Mouse (Mus musculus) heart, embryonic 14.5 days (tissue): Measurements from ENCODE around the gene Osm. TPM values are rescaled to one million over a fixed set of nuclear protein-coding genes. Genes with fewer than 3 reads are reported as not detected.

Experiments
- ATAC-seq: fragments of 200-750 bp; cut with Nextera tagmentation; 2 replicates; pipeline ENCODE4 v1.8.0; 2017; ENCODE audit warnings: low read depth, moderate TSS enrichment; ENCODE audit not compliant: insufficient number of reproducible peaks, insufficient read depth, low FRiP score
- H3K27ac ChIP-seq, 2 experiments: fragments of 200-500 bp in 1 of 2; fragments of 300-500 bp in 1 of 2; sonication (generic) in 1 of 2; replicated peaks in 1 of 2; 2 replicates each; pipeline ENCODE4 v1.5.1; 2012 to 2014; ENCODE audit warnings: low read depth in 2 of 2, low read length in 2 of 2, control low read depth in 1 of 2, mild to moderate bottlenecking in 1 of 2, mixed read lengths in 1 of 2; ENCODE audit not compliant: control insufficient read depth in 1 of 2, insufficient read depth in 1 of 2
- H3K27me3 ChIP-seq: fragments of 300-500 bp; sonication (generic); 2 replicates; pipeline ENCODE4 v1.6.1; 2014; ENCODE audit warnings: mild to moderate bottlenecking, low read length, control low read depth; ENCODE audit not compliant: control insufficient read depth, insufficient read depth
- H3K36me3 ChIP-seq: fragments of 300-500 bp; sonication (generic); 2 replicates; pipeline ENCODE4 v1.6.1; 2014; ENCODE audit warnings: mild to moderate bottlenecking, control low read depth, low read length, mixed read lengths; ENCODE audit not compliant: control insufficient read depth, insufficient read depth
- H3K4me1 ChIP-seq, 2 experiments: fragments of 200-500 bp in 1 of 2; fragments of 300-500 bp in 1 of 2; sonication (generic) in 1 of 2; 2 replicates each; pipeline ENCODE4 v1.6.1; 2012 to 2014; ENCODE audit warnings: low read length in 2 of 2, control low read depth in 1 of 2, mixed read lengths in 1 of 2; ENCODE audit not compliant: control insufficient read depth in 2 of 2, insufficient read depth in 2 of 2
- H3K4me2 ChIP-seq: fragments of 300-500 bp; sonication (generic); 2 replicates; pipeline ENCODE4 v1.6.1; 2014; ENCODE audit warnings: mild to moderate bottlenecking, low read length
- H3K4me3 ChIP-seq, 2 experiments: fragments of 200-500 bp in 1 of 2; fragments of 300-500 bp in 1 of 2; sonication (generic) in 1 of 2; 2 replicates each; pipeline ENCODE4 v1.5.1; 2012 to 2014; ENCODE audit warnings: low read length in 2 of 2, mild to moderate bottlenecking in 2 of 2, control low read depth in 1 of 2, low read depth in 1 of 2, moderate library complexity in 1 of 2; ENCODE audit not compliant: control insufficient read depth in 1 of 2, insufficient read depth in 1 of 2
- H3K9ac ChIP-seq: fragments of 300-500 bp; sonication (generic); 2 replicates; pipeline ENCODE4 v1.6.1; 2014; ENCODE audit warnings: mild to moderate bottlenecking, low read length
- H3K9me3 ChIP-seq: fragments of 300-500 bp; sonication (generic); 2 replicates; pipeline ENCODE4 v1.6.1; 2016; ENCODE audit warnings: low read length, control low read depth; ENCODE audit not compliant: control insufficient read depth
- WGBS: fragments of 180-500 bp; shearing (Covaris S2); extraction: QIAGEN DNeasy Blood & Tissue Kit; methylation state at CpG from one replicate; pipeline ENCODE4 v1.1.7; 2014; 5-methylcytosine and 5-hydroxymethylcytosine counted together
- polyA plus RNA-seq: library from polyadenylated mRNA; unstranded; fragments of >200 nt; fragmentation: Nextera tagmentation; extraction: Ambion mirVana; gene quantifications from 2 replicates; pipeline ENCODE4 v1.2.1, GENCODE M21; 2014

The Osm gene
- polyA plus RNA-seq, 1 experiment from 2014 or later = not detected

GRCm38 (mm10) chr11:4256846-4257607, 20.8 kb downstream of the Osm start, which contains the start of gene Lif:
Lif (plus strand) TSS chr11:4257557.
- H3K9me3 ChIP-seq = no peaks in the 10 kb centered on the region
- H3K4me3 ChIP-seq = no peak within 1 kb of the TSS
- H3K4me2 ChIP-seq = no peak within 1 kb of the TSS
- 62% methylated on average over 11 of the region's 11 CpGs for WGBS
- H3K36me3 ChIP-seq = no peaks in the 10 kb centered on the region
- H3K27me3 ChIP-seq = no peaks in the 10 kb centered on the region
- H3K27ac ChIP-seq = no peak within 1 kb of the TSS
- no peak within 1 kb of the TSS for H3K9ac ChIP-seq
- peaks cover 21 to 23% of the 10 kb centered on the region in 2 experiments for H3K4me1 ChIP-seq
- ATAC-seq = no peak

GRCm38 (mm10) chr11:4257756-4258155, 21.5 kb downstream of the Osm start:
- Histone ChIP-seq H3K9me3 (no peaks in the 10 kb centered on the region), H3K4me1 (peaks cover 28 to 30% of the 10 kb centered on the region in 2 experiments), H3K27ac (no peak overlapping the region), H3K27me3 (no peaks in the 10 kb centered on the region), H3K4me3 (no peak overlapping the region), H3K36me3 (no peaks in the 10 kb centered on the region), H3K9ac (no peak overlapping the region), H3K4me2 (no peak overlapping the region)
- no peak for ATAC-seq
- WGBS = 60% methylated on average over 5 of the region's 5 CpGs

GRCm38 (mm10) chr11:4258657-4259082, 22.4 kb downstream of the Osm start:
- H3K9me3 ChIP-seq = no peaks in the 10 kb centered on the region
- 1% methylated on average over 7 of the region's 7 CpGs for whole genome bisulfite sequencing
- H3K9ac ChIP-seq = no peak overlapping the region
- H3K4me2 ChIP-seq = peak overlapping the region; percentile 57
- peak overlapping the region; percentile 1 to 17; a peak in 1 of 4 replicates for H3K4me3 ChIP-seq
- H3K4me1 ChIP-seq = peaks cover 31 to 38% of the 10 kb centered on the region in 2 experiments
- no peak for ATAC-seq
- no peaks in the 10 kb centered on the region for H3K27me3 ChIP-seq
- no peak overlapping the region for H3K27ac ChIP-seq
- H3K36me3 ChIP-seq = no peaks in the 10 kb centered on the region

DNA sequence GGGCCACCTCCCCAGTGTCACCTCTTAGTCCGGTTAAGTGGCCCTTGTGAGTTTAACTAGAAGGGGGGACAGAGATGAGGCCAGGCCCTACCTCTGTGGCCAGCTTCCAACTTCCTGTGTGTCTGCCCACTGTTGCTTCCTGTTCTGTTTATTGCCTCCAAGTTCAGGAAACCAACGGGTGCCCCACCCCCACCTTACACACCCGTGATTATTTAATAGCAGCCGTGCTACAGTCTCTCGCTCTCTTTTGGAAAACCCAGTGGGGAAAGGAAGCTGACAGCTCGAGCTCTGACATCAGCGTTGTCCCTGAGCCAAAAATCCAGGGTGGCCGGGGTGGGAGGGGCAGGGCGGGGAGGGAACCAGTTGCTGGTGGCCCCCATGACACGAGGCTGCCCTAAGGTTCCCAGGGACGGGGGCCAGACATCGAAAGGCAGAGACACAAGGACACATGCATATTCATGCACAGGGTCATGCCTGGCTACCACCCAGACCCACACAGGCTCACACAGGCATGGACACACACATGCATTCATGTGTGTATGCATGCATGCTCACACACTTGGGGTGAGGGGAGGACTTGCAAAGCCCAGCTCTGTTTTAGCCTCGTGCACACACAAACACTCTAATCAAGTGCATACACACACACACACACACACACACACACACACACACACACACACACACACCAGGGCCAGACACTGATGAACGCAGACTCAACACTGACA, 24.4 kb downstream of the Osm start:
- Histone ChIP-seq H3K9me3 (no peaks in the 10 kb centered on the region), H3K4me2 (peak overlapping the region; percentile 43), H3K27me3 (peaks cover 15% of the 10 kb centered on the region), H3K4me3 (no peak overlapping the region), H3K9ac (0 out of 2 replicates have a peak overlapping the region, but pooled peaks have one; percentile 25), H3K36me3 (no peaks in the 10 kb centered on the region), H3K4me1 (peaks cover 32 to 42% of the 10 kb centered on the region in 2 experiments), H3K27ac (0 out of 4 replicates have a peak overlapping the region, but pooled peaks of 1 of the 2 experiments have one; percentile 33)
- WGBS = 27% methylated on average over 14 of the region's 14 CpGs
- no peak for ATAC-seq

DNA sequence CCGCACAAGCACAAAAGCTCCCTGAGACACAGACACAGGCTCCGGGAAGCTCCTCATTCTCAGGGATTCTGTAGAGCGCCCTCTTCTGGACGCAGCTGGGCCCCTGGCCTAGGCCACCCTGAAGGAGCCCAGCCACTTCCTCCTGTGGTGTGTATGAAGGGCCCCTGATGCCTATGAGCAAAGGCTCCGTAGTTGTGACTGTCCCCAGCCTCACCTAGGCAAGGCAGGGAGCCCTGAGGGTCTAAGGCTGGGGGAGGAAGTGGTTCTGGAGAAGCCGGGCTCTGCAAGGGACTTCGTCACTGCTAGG, 24.9 kb downstream of the Osm start:
- H3K36me3 ChIP-seq = no peaks in the 10 kb centered on the region
- H3K4me2 ChIP-seq = no peak overlapping the region
- ATAC-seq = no peak
- no peak overlapping the region for H3K4me3 ChIP-seq
- no peak overlapping the region for H3K9ac ChIP-seq
- no peaks in the 10 kb centered on the region for H3K9me3 ChIP-seq
- WGBS = 48% methylated on average over 7 of the region's 7 CpGs
- H3K27me3 ChIP-seq = peaks cover 20% of the 10 kb centered on the region
- peaks cover 32 to 46% of the 10 kb centered on the region in 2 experiments for H3K4me1 ChIP-seq
- peak overlapping the region in 1 of 2 experiments; percentile 41; a peak in 1 of 4 replicates for H3K27ac ChIP-seq

DNA sequence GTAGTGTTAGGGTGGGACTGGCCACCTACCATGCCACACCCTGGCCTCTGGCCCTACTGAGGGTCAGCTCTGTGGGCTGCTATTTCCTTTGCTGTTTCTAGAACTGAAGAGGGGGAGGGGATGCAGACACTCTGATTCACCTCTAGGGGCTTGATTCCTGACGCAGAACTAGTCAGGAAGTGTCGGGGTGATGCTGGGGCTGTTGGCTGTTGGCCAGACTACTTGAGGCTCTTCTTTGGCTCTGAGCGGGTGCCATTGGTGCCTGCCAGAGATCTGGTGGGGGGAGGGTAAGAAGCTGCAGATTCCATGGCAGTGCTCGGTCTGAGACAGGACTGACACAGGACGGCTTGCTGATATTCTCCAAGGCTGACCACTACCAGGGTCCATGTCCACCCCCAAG, 25.7 kb downstream of the Osm start:
- H3K9ac ChIP-seq = no peak overlapping the region
- no peaks in the 10 kb centered on the region for H3K9me3 ChIP-seq
- WGBS = 6% methylated on average over 5 of the region's 5 CpGs
- no peak overlapping the region for H3K4me2 ChIP-seq
- H3K27me3 ChIP-seq = peaks cover 23% of the 10 kb centered on the region
- H3K27ac ChIP-seq = peak overlapping the region in 1 of 2 experiments; percentile 41; a peak in 1 of 4 replicates
- 0 out of 2 replicates have a peak, but pooled peaks have one; percentile 19 for ATAC-seq
- peaks cover 32 to 51% of the 10 kb centered on the region in 2 experiments for H3K4me1 ChIP-seq
- no peaks in the 10 kb centered on the region for H3K36me3 ChIP-seq
- no peak overlapping the region for H3K4me3 ChIP-seq

- Histone ChIP-seq H3K4me1 (peaks cover 35 to 56% of the 10 kb centered on the region in 2 experiments), H3K36me3 (no peaks in the 10 kb centered on the region), H3K9me3 (no peaks in the 10 kb centered on the region), H3K4me2 (no peak overlapping the region), H3K4me3 (no peak overlapping the region), H3K9ac (no peak overlapping the region), H3K27me3 (peaks cover 32% of the 10 kb centered on the region), H3K27ac (no peak overlapping the region)
- WGBS = 24% methylated on average over 6 of the region's 7 CpGs
- no peak for ATAC-seq
These were observed 26.6 kb downstream of the Osm start for GRCm38 (mm10) chr11:4262847-4263246.
